Mouse (Mus musculus): ENCODE data around the gene Dnah17. TPM values are rescaled to one million over a fixed set of nuclear protein-coding genes. Genes with fewer than 3 reads are reported as not detected.
A peak's percentile ranks its signal among the peaks of the same experiment; 100 is the strongest.

The Dnah17 gene
- polyA plus RNA-seq, 1 experiment from 2014 or later: 0.13 TPM

- H3K4me1 ChIP-seq (ENCODE audit: control insufficient read depth, insufficient read depth, low read length): peaks cover 23% of the 10 kb centered on the region
- peak overlapping the region; percentile 9; the same call in 1 of the 2 replicates for H3K27ac ChIP-seq (ENCODE audit: low read length)
- H3K4me2 ChIP-seq (ENCODE audit: low read depth, low read length): no peak overlapping the region
- peak; percentile 78 for ATAC-seq
- H3K27me3 ChIP-seq (replicated peaks; ENCODE audit: control insufficient read depth, insufficient read depth, low read length): no peaks in the 10 kb centered on the region
- WGBS: 21% methylated on average over 4 of the region's 4 CpGs
- no peak overlapping the region for H3K4me3 ChIP-seq (ENCODE audit: low read length)
- no peaks in the 10 kb centered on the region; the same call in 1 of the 2 replicates for H3K9me3 ChIP-seq (ENCODE audit: control insufficient read depth, low read length)
- H3K9ac ChIP-seq (ENCODE audit: low read depth, low read length): no peak overlapping the region; the same call in 1 of the 2 replicates
- H3K36me3 ChIP-seq (ENCODE audit: control insufficient read depth, insufficient read depth, low read length): no peaks in the 10 kb centered on the region
Observed at GRCm38 (mm10) chr11:118133752-118134169, 3.3 kb upstream of the Dnah17 start.

GRCm38 (mm10) chr11:118133133-118133751 lies 2.8 kb upstream of the Dnah17 start:
- 56% methylated on average over 9 of the region's 9 CpGs for WGBS
- H3K36me3 ChIP-seq (ENCODE audit: control insufficient read depth, insufficient read depth, low read length): no peaks in the 10 kb centered on the region
- H3K9ac ChIP-seq (ENCODE audit: low read depth, low read length): no peak overlapping the region
- peak overlapping the region; percentile 24 for H3K27ac ChIP-seq (ENCODE audit: low read length)
- peaks cover 23% of the 10 kb centered on the region for H3K4me1 ChIP-seq (ENCODE audit: control insufficient read depth, insufficient read depth, low read length)
- ATAC-seq: peak; percentile 44
- H3K27me3 ChIP-seq (replicated peaks; ENCODE audit: control insufficient read depth, insufficient read depth, low read length): no peaks in the 10 kb centered on the region
- no peaks in the 10 kb centered on the region for H3K9me3 ChIP-seq (ENCODE audit: control insufficient read depth, low read length)
- H3K4me3 ChIP-seq (ENCODE audit: low read length): no peak overlapping the region
- no peak overlapping the region for H3K4me2 ChIP-seq (ENCODE audit: low read depth, low read length)

- no peak overlapping the region for H3K27ac ChIP-seq (ENCODE audit: low read length)
- H3K36me3 ChIP-seq (ENCODE audit: control insufficient read depth, insufficient read depth, low read length): no peaks in the 10 kb centered on the region
- H3K9me3 ChIP-seq (ENCODE audit: control insufficient read depth, low read length): no peaks in the 10 kb centered on the region
- no peak overlapping the region for H3K9ac ChIP-seq (ENCODE audit: low read depth, low read length)
- H3K4me3 ChIP-seq (ENCODE audit: low read length): no peak overlapping the region
- H3K4me2 ChIP-seq (ENCODE audit: low read depth, low read length): 0 out of 2 replicates have a peak overlapping the region, but pooled peaks have one; percentile 3
- peaks cover 23% of the 10 kb centered on the region for H3K4me1 ChIP-seq (ENCODE audit: control insufficient read depth, insufficient read depth, low read length)
- H3K27me3 ChIP-seq (replicated peaks; ENCODE audit: control insufficient read depth, insufficient read depth, low read length): no peaks in the 10 kb centered on the region
- 67% methylated on average over 8 of the region's 8 CpGs for WGBS
- ATAC-seq: no peak
Observed at GRCm38 (mm10) chr11:118132136-118132535, 1.7 kb upstream of the Dnah17 start.

GRCm38 (mm10) chr11:118129812-118130211 lies 622 bp downstream of the Dnah17 start:
- H3K36me3 ChIP-seq (ENCODE audit: control insufficient read depth, insufficient read depth, low read length): no peaks in the 10 kb centered on the region
- H3K9ac ChIP-seq (ENCODE audit: low read depth, low read length): no peak overlapping the region
- no peak overlapping the region for H3K4me2 ChIP-seq (ENCODE audit: low read depth, low read length)
- WGBS: 94% methylated on average over 2 of the region's 2 CpGs
- no peaks in the 10 kb centered on the region for H3K9me3 ChIP-seq (ENCODE audit: control insufficient read depth, low read length)
- no peak overlapping the region for H3K4me3 ChIP-seq (ENCODE audit: low read length)
- H3K27ac ChIP-seq (ENCODE audit: low read length): no peak overlapping the region
- no peak for ATAC-seq
- peaks cover 20% of the 10 kb centered on the region for H3K4me1 ChIP-seq (ENCODE audit: control insufficient read depth, insufficient read depth, low read length)
- no peaks in the 10 kb centered on the region for H3K27me3 ChIP-seq (replicated peaks; ENCODE audit: control insufficient read depth, insufficient read depth, low read length)

GRCm38 (mm10) chr11:118121592-118121991 lies 8.8 kb downstream of the Dnah17 start:
- no peak overlapping the region for H3K4me3 ChIP-seq (ENCODE audit: low read length)
- no peak for ATAC-seq
- H3K4me2 ChIP-seq (ENCODE audit: low read depth, low read length): no peak overlapping the region
- no peak overlapping the region for H3K9ac ChIP-seq (ENCODE audit: low read depth, low read length)
- H3K4me1 ChIP-seq (ENCODE audit: control insufficient read depth, insufficient read depth, low read length): no peaks in the 10 kb centered on the region
- H3K36me3 ChIP-seq (ENCODE audit: control insufficient read depth, insufficient read depth, low read length): no peaks in the 10 kb centered on the region
- no peaks in the 10 kb centered on the region for H3K27me3 ChIP-seq (replicated peaks; ENCODE audit: control insufficient read depth, insufficient read depth, low read length)
- no peaks in the 10 kb centered on the region for H3K9me3 ChIP-seq (ENCODE audit: control insufficient read depth, low read length)
- 79% methylated on average over 11 of the region's 11 CpGs for WGBS
- H3K27ac ChIP-seq (ENCODE audit: low read length): no peak overlapping the region

GRCm38 (mm10) chr11:118118777-118119176 lies 11.7 kb downstream of the Dnah17 start:
- no peaks in the 10 kb centered on the region for H3K36me3 ChIP-seq (ENCODE audit: control insufficient read depth, insufficient read depth, low read length)
- H3K4me3 ChIP-seq (ENCODE audit: low read length): no peak overlapping the region
- no peaks in the 10 kb centered on the region for H3K4me1 ChIP-seq (ENCODE audit: control insufficient read depth, insufficient read depth, low read length)
- no peak overlapping the region for H3K9ac ChIP-seq (ENCODE audit: low read depth, low read length)
- no peak overlapping the region for H3K27ac ChIP-seq (ENCODE audit: low read length)
- no peaks in the 10 kb centered on the region for H3K9me3 ChIP-seq (ENCODE audit: control insufficient read depth, low read length)
- H3K27me3 ChIP-seq (replicated peaks; ENCODE audit: control insufficient read depth, insufficient read depth, low read length): no peaks in the 10 kb centered on the region
- no peak overlapping the region for H3K4me2 ChIP-seq (ENCODE audit: low read depth, low read length)
- WGBS: 68% methylated on average over 8 of the region's 8 CpGs
- ATAC-seq: no peak

GRCm38 (mm10) chr11:118114581-118115110 lies 15.8 kb downstream of the Dnah17 start:
- Histone ChIP-seq H3K9ac (ENCODE audit: low read depth, low read length) (no peak overlapping the region), H3K4me2 (ENCODE audit: low read depth, low read length) (no peak overlapping the region), H3K9me3 (ENCODE audit: control insufficient read depth, low read length) (no peaks in the 10 kb centered on the region), H3K4me3 (ENCODE audit: low read length) (no peak overlapping the region), H3K36me3 (ENCODE audit: control insufficient read depth, insufficient read depth, low read length) (no peaks in the 10 kb centered on the region), H3K27ac (ENCODE audit: low read length) (no peak overlapping the region), H3K4me1 (ENCODE audit: control insufficient read depth, insufficient read depth, low read length) (no peaks in the 10 kb centered on the region), H3K27me3 (replicated peaks; ENCODE audit: control insufficient read depth, insufficient read depth, low read length) (no peaks in the 10 kb centered on the region)
- no peak for ATAC-seq
- 55% methylated on average over 8 of the region's 8 CpGs for WGBS

- 68% methylated on average over 14 of the region's 14 CpGs for WGBS
- no peaks in the 10 kb centered on the region for H3K9me3 ChIP-seq (ENCODE audit: control insufficient read depth, low read length)
- H3K4me2 ChIP-seq (ENCODE audit: low read depth, low read length): no peak overlapping the region
- H3K27ac ChIP-seq (ENCODE audit: low read length): no peak overlapping the region
- no peak overlapping the region for H3K9ac ChIP-seq (ENCODE audit: low read depth, low read length)
- H3K4me1 ChIP-seq (ENCODE audit: control insufficient read depth, insufficient read depth, low read length): no peaks in the 10 kb centered on the region
- no peaks in the 10 kb centered on the region for H3K36me3 ChIP-seq (ENCODE audit: control insufficient read depth, insufficient read depth, low read length)
- H3K4me3 ChIP-seq (ENCODE audit: low read length): no peak overlapping the region
- H3K27me3 ChIP-seq (replicated peaks; ENCODE audit: control insufficient read depth, insufficient read depth, low read length): no peaks in the 10 kb centered on the region
- ATAC-seq: no peak
Observed at GRCm38 (mm10) chr11:118113516-118114205, 16.8 kb downstream of the Dnah17 start.

GRCm38 (mm10) chr11:118104001-118104400 lies 26.4 kb downstream of the Dnah17 start:
- no peak overlapping the region for H3K9ac ChIP-seq (ENCODE audit: low read depth, low read length)
- no peak overlapping the region for H3K4me3 ChIP-seq (ENCODE audit: low read length)
- no peaks in the 10 kb centered on the region for H3K9me3 ChIP-seq (ENCODE audit: control insufficient read depth, low read length)
- no peaks in the 10 kb centered on the region for H3K27me3 ChIP-seq (replicated peaks; ENCODE audit: control insufficient read depth, insufficient read depth, low read length)
- H3K4me1 ChIP-seq (ENCODE audit: control insufficient read depth, insufficient read depth, low read length): 0 out of 2 replicates have a peak, but pooled peaks cover 2% of the 10 kb centered on the region
- H3K27ac ChIP-seq (ENCODE audit: low read length): no peak overlapping the region
- 6% methylated on average over 5 of the region's 5 CpGs for WGBS
- H3K4me2 ChIP-seq (ENCODE audit: low read depth, low read length): no peak overlapping the region
- H3K36me3 ChIP-seq (ENCODE audit: control insufficient read depth, insufficient read depth, low read length): no peaks in the 10 kb centered on the region
- peak; percentile 82 for ATAC-seq
